8 mouse cellular contexts compared by ENCODE assay signal in genomic region chrX:48343461-48343952, GRCm38 (mm10). TPM values are rescaled to one million over a fixed set of nuclear protein-coding genes. Genes with fewer than 3 reads are reported as not detected.
DNase-seq lines count a peak whose midpoint lies in the region; ATAC-seq lines count a peak whose summit lies in the region.

No protein-coding gene starts in this region.

- no peaks in the 10 kb centered on the region; the same call in 1 of the 2 replicates for H3K4me1 ChIP-seq in heart, embryonic 10.5 days
- H3K4me1 ChIP-seq in kidney, embryonic 15.5 days, result peaks cover 15% of the 10 kb centered on the region

- peak overlapping the region; percentile 68 for H3K4me3 ChIP-seq in heart, embryonic 10.5 days
- H3K4me3 ChIP-seq in kidney, embryonic 15.5 days (replicated peaks), result peak overlapping the region; percentile 60

- DNase-seq in B cell, adult 2 months, result peak; percentile 75 to 82
- peak; percentile 98 for DNase-seq in brain, adult 2 months (ENCODE audit: low read depth, low spot score)
- DNase-seq in heart, embryonic 10.5 days (ENCODE audit: low spot score), result peak; percentile 97
- DNase-seq in liver, result peak; percentile 94
- DNase-seq in spleen, postnatal 4 days (ENCODE audit: low spot score in 2 of 2), result peak; percentile 84 to 89

- peak overlapping the region; percentile 75 for H3K4me2 ChIP-seq in kidney, embryonic 15.5 days

- H3K27me3 ChIP-seq in heart, embryonic 10.5 days (ENCODE audit: insufficient read depth, poor library complexity, severe bottlenecking), result peaks cover 58% of the 10 kb centered on the region; the same call in 1 of the 2 replicates
- H3K27me3 ChIP-seq in kidney, embryonic 15.5 days, result 0 out of 2 replicates have a peak, but pooled peaks cover 6% of the 10 kb centered on the region

- H3K27ac ChIP-seq in heart, embryonic 10.5 days, result peak overlapping the region; percentile 76
- H3K27ac ChIP-seq in kidney, embryonic 15.5 days, result peak overlapping the region; percentile 82

- no peaks in the 10 kb centered on the region for H3K36me3 ChIP-seq in heart, embryonic 10.5 days
- H3K36me3 ChIP-seq in kidney, embryonic 15.5 days, result no peaks in the 10 kb centered on the region

- peak overlapping the region; percentile 43 for H3K9ac ChIP-seq in kidney, embryonic 15.5 days

- WGBS in heart, embryonic 10.5 days, result 2% methylated on average over 33 of the region's 36 CpGs
- WGBS in kidney, embryonic 15.5 days, result 10% methylated on average over 31 of the region's 36 CpGs

- ATAC-seq in erythroblast, adult 5-6 weeks (replicated peaks; ENCODE audit: low FRiP score, poor library complexity, severe bottlenecking), result peak; percentile 95
- ATAC-seq in kidney, embryonic 15.5 days (replicated peaks; ENCODE audit: low FRiP score), result peak; percentile 91
- ATAC-seq in monocyte, adult 5-6 weeks (replicated peaks; ENCODE audit: insufficient number of reproducible peaks, low FRiP score, low TSS enrichment, poor library complexity, severe bottlenecking), result peak; percentile 92

- no peaks in the 10 kb centered on the region for H3K9me3 ChIP-seq in heart, embryonic 10.5 days
- H3K9me3 ChIP-seq in kidney, embryonic 15.5 days (replicated peaks), result no peaks in the 10 kb centered on the region

RNA-seq across cellular contexts. Expression of gene Bcorl1, which starts 2.3 kb away (rescaled TPM):
- 4.6 and 8.6 TPM in 2 replicates for total RNA-seq in erythroblast, adult 5-6 weeks (2015; ENCODE audit: low replicate concordance)
- 23.8 and 31.1 TPM in 2 replicates for total RNA-seq in erythroblast, adult 5-6 weeks (2017; ENCODE audit: low replicate concordance)
- polyA plus RNA-seq in heart, embryonic 10.5 days (2016; fragmentation: Nextera tagmentation; extraction: Ambion mirVana), result 4.9 and 6.7 TPM in 2 replicates
- 6.3 and 6.9 TPM in 2 replicates for polyA plus RNA-seq in kidney, embryonic 15.5 days (2015; fragmentation: Nextera tagmentation; extraction: Ambion mirVana)
- total RNA-seq in monocyte, adult 5-6 weeks (2017), result 2.1 to 13.5 TPM (median 4.3 TPM) in 3 replicates

Comparison
In these comparisons a context has a peak if more than half of its experiments do, and no peak if none do; other contexts are left out.
1. Peak in every context shown above with its lines: DNase-seq, ATAC-seq, H3K4me3 ChIP-seq and H3K27ac ChIP-seq.